8 mouse cellular contexts compared by ENCODE assay signal in genomic region chr7:80400571-80400970, GRCm38 (mm10). TPM values are rescaled to one million over a fixed set of nuclear protein-coding genes. Genes with fewer than 3 reads are reported as not detected.
A peak's percentile ranks its signal among the peaks of the same experiment; 100 is the strongest.
DNase-seq lines count a peak whose midpoint lies in the region; ATAC-seq and TF ChIP-seq lines count a peak whose summit lies in the region.

No protein-coding gene starts in this region.

- H3K4me1 ChIP-seq in heart, embryonic 12.5 days (replicated peaks), result peaks cover 53% of the 10 kb centered on the region
- H3K4me1 ChIP-seq in cortical plate, adult 2 months (ENCODE audit: control insufficient read depth, insufficient read depth, low read length), result peaks cover 11% of the 10 kb centered on the region
- H3K4me1 ChIP-seq in liver, postnatal 0 days (ENCODE audit: insufficient read depth), result peaks cover 22% of the 10 kb centered on the region

- H3K9me3 ChIP-seq in heart, embryonic 12.5 days (replicated peaks), result no peaks in the 10 kb centered on the region
- no peaks in the 10 kb centered on the region for H3K9me3 ChIP-seq in liver, postnatal 0 days (ENCODE audit: low read length)

- no peak for TF ChIP-seq POLR2A in cortical plate, adult 2 months (IDR thresholded peaks at IDR 0.05; ENCODE audit: extremely low read depth, insufficient read depth, low read length)

- peak overlapping the region; percentile 98 for H3K9ac ChIP-seq in heart, embryonic 12.5 days
- H3K9ac ChIP-seq in liver, postnatal 0 days (replicated peaks), result peak overlapping the region; percentile 96

- WGBS in heart, embryonic 12.5 days, result 40% methylated on average over 6 of the region's 6 CpGs
- WGBS in liver, postnatal 0 days (ENCODE audit: insufficient replicate concordance), result 59% methylated on average over 6 of the region's 6 CpGs

- no peak for ATAC-seq in heart, embryonic 12.5 days (ENCODE audit: insufficient number of reproducible peaks, low FRiP score)
- peak; percentile 22 for ATAC-seq in liver, postnatal 0 days

- H3K4me2 ChIP-seq in heart, embryonic 12.5 days, result peak overlapping the region; percentile 78
- H3K4me2 ChIP-seq in liver, postnatal 0 days (ENCODE audit: low read depth, low read length), result peak overlapping the region; percentile 86

- H3K27me3 ChIP-seq in heart, embryonic 12.5 days (replicated peaks), result no peaks in the 10 kb centered on the region
- H3K27me3 ChIP-seq in liver, postnatal 0 days (ENCODE audit: insufficient read depth, low read length), result no peaks in the 10 kb centered on the region; the same call in 1 of the 2 replicates

- peak overlapping the region; percentile 97 for H3K27ac ChIP-seq in heart, embryonic 12.5 days (ENCODE audit: poor library complexity, severe bottlenecking)
- no peak overlapping the region for H3K27ac ChIP-seq in cortical plate, adult 2 months (ENCODE audit: insufficient read depth, low read length)
- peak overlapping the region; percentile 99 for H3K27ac ChIP-seq in liver, postnatal 0 days (ENCODE audit: low read depth)

- no peak for TF ChIP-seq EP300 in liver, postnatal 0 days (IDR thresholded peaks at IDR 0.05; ENCODE audit: low read depth)

- H3K36me3 ChIP-seq in heart, embryonic 12.5 days, result peaks cover 30% of the 10 kb centered on the region
- H3K36me3 ChIP-seq in liver, postnatal 0 days (replicated peaks; ENCODE audit: insufficient read depth, low read length), result peaks cover 20% of the 10 kb centered on the region

- peak overlapping the region; percentile 86 for H3K4me3 ChIP-seq in heart, embryonic 12.5 days
- peak overlapping the region; percentile 56; the same call in 1 of the 2 replicates for H3K4me3 ChIP-seq in cortical plate, adult 2 months (ENCODE audit: insufficient read depth, low read length)
- H3K4me3 ChIP-seq in liver, postnatal 0 days (ENCODE audit: low read depth, low read length), result peak overlapping the region; percentile 86

- TF ChIP-seq CTCF in cortical plate, adult 2 months (IDR thresholded peaks at IDR 0.05; ENCODE audit: extremely low read depth, insufficient read depth, low read length), result no peak
- TF ChIP-seq CTCF in liver, postnatal 0 days (IDR thresholded peaks at IDR 0.05; ENCODE audit: low read depth), result no peak

- no peak for DNase-seq in heart, adult 11 months
- DNase-seq in kidney, adult 18-20 months, result peak; percentile 72
- DNase-seq in liver, postnatal 0 days, result no peak
- DNase-seq in thymus, postnatal 0 days (ENCODE audit: low spot score), result no peak
- no peak for DNase-seq in right cerebral cortex, postnatal 4 days
- DNase-seq in adrenal gland, postnatal 36 days, result no peak

RNA-seq across cellular contexts. Expression of gene Furin, which starts 4.7 kb away (rescaled TPM):
- polyA plus RNA-seq in heart, embryonic 12.5 days (2016; fragmentation: Nextera tagmentation; extraction: Ambion mirVana), result 24.5 and 25.9 TPM in 2 replicates
- polyA plus RNA-seq in cortical plate, adult 2 months (2012; rRNA removed), result 19.9 and 22.1 TPM in 2 replicates
- 17.7 and 18.0 TPM in 2 replicates for polyA plus RNA-seq in liver, postnatal 0 days (2015; fragmentation: Nextera tagmentation; extraction: Ambion mirVana)
- polyA plus RNA-seq in thymus, postnatal 0 days (2015; fragmentation: Nextera tagmentation; extraction: Ambion mirVana), result 6.8 and 9.1 TPM in 2 replicates
- total RNA-seq in adrenal gland, postnatal 36 days (2021), result 100 to 1,000 TPM; 155 to 170 TPM

RNA-seq across cellular contexts. Expression of gene Fes, which starts 12.8 kb away (rescaled TPM):
- polyA plus RNA-seq in heart, embryonic 12.5 days (2016; fragmentation: Nextera tagmentation; extraction: Ambion mirVana), result 10.2 and 11.4 TPM in 2 replicates
- 5.9 and 7.6 TPM in 2 replicates for polyA plus RNA-seq in cortical plate, adult 2 months (2012; rRNA removed)
- polyA plus RNA-seq in liver, postnatal 0 days (2015; fragmentation: Nextera tagmentation; extraction: Ambion mirVana), result 16.3 and 16.8 TPM in 2 replicates
- 7.3 and 7.8 TPM in 2 replicates for polyA plus RNA-seq in thymus, postnatal 0 days (2015; fragmentation: Nextera tagmentation; extraction: Ambion mirVana)
- total RNA-seq in adrenal gland, postnatal 36 days (2021), result 10 to 100 TPM in 1 of 2 experiments, 1 to 10 TPM in 1; 7.5 to 11.4 TPM

RNA-seq across cellular contexts. Expression of gene Man2a2, which starts 29.4 kb away (rescaled TPM):
- 25.0 and 31.0 TPM in 2 replicates for polyA plus RNA-seq in heart, embryonic 12.5 days (2016; fragmentation: Nextera tagmentation; extraction: Ambion mirVana)
- 112 and 115 TPM in 2 replicates for polyA plus RNA-seq in cortical plate, adult 2 months (2012; rRNA removed)
- polyA plus RNA-seq in liver, postnatal 0 days (2015; fragmentation: Nextera tagmentation; extraction: Ambion mirVana), result 2.1 and 2.2 TPM in 2 replicates
- 7.1 and 10.3 TPM in 2 replicates for polyA plus RNA-seq in thymus, postnatal 0 days (2015; fragmentation: Nextera tagmentation; extraction: Ambion mirVana)
- total RNA-seq in adrenal gland, postnatal 36 days (2021), result 10 to 100 TPM; 81.4 to 94.8 TPM

RNA-seq across cellular contexts. Expression of gene Hddc3, which starts 57.7 kb away (rescaled TPM):
- 14.4 and 15.8 TPM in 2 replicates for polyA plus RNA-seq in heart, embryonic 12.5 days (2016; fragmentation: Nextera tagmentation; extraction: Ambion mirVana)
- polyA plus RNA-seq in cortical plate, adult 2 months (2012; rRNA removed), result 54.6 and 61.3 TPM in 2 replicates
- polyA plus RNA-seq in liver, postnatal 0 days (2015; fragmentation: Nextera tagmentation; extraction: Ambion mirVana), result 3.1 TPM in 2 replicates
- polyA plus RNA-seq in thymus, postnatal 0 days (2015; fragmentation: Nextera tagmentation; extraction: Ambion mirVana), result 8.4 and 12.7 TPM in 2 replicates
- total RNA-seq in adrenal gland, postnatal 36 days (2021), result 10 to 100 TPM; 30.0 to 40.7 TPM

RNA-seq across cellular contexts. Expression of gene Unc45a, which starts 59.8 kb away (rescaled TPM):
- 20.5 and 21.0 TPM in 2 replicates for polyA plus RNA-seq in heart, embryonic 12.5 days (2016; fragmentation: Nextera tagmentation; extraction: Ambion mirVana)
- polyA plus RNA-seq in cortical plate, adult 2 months (2012; rRNA removed), result 55.4 and 56.8 TPM in 2 replicates
- polyA plus RNA-seq in liver, postnatal 0 days (2015; fragmentation: Nextera tagmentation; extraction: Ambion mirVana), result 4.9 and 7.2 TPM in 2 replicates
- polyA plus RNA-seq in thymus, postnatal 0 days (2015; fragmentation: Nextera tagmentation; extraction: Ambion mirVana), result 31.0 and 32.3 TPM in 2 replicates
- total RNA-seq in adrenal gland, postnatal 36 days (2021), result 10 to 100 TPM; 55.0 to 74.8 TPM
